Mouse (Mus musculus) testis, adult 10 weeks (tissue): Measurements from ENCODE around the gene Slc2a5. TPM values are rescaled to one million over a fixed set of nuclear protein-coding genes. Genes with fewer than 3 reads are reported as not detected.

Experiments used
- polyA plus RNA-seq: library from polyadenylated mRNA; stranded (reverse); fragments of 350-450 nt; fragmentation: Illumina TruSeq; extraction: RNeasy Lipid Tissue Mini Kit (QIAGEN cat#74804); gene quantifications from one replicate; pipeline ENCODE4 v1.2.3, GENCODE M21; 2014; ENCODE audit warnings: low read depth, low replicate concordance

The Slc2a5 gene
- 117 TPM for polyA plus RNA-seq

DNA sequence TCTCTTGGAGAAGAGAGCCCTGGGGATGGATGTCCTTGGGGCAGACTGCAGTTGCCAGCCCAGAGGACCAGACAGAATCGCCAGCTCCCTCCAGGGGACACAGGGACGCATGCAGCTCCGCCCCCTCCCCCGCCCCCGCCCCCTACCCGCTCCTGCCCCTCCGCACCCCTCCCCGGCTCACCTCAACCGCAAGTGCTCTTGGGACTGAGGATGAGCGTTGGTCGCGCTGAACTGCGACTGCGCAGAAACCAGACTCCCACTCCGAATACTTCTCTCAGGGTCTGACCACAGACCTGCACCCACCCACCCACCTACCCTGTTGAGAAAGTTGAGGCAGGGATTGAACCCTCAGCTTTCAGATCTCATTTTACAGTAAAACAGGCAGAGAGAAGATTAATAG, at the start of gene Slc2a5:
TSS of gene Slc2a5 (plus strand) at position 229 of the 400 bp plus-strand sequence.

DNA sequence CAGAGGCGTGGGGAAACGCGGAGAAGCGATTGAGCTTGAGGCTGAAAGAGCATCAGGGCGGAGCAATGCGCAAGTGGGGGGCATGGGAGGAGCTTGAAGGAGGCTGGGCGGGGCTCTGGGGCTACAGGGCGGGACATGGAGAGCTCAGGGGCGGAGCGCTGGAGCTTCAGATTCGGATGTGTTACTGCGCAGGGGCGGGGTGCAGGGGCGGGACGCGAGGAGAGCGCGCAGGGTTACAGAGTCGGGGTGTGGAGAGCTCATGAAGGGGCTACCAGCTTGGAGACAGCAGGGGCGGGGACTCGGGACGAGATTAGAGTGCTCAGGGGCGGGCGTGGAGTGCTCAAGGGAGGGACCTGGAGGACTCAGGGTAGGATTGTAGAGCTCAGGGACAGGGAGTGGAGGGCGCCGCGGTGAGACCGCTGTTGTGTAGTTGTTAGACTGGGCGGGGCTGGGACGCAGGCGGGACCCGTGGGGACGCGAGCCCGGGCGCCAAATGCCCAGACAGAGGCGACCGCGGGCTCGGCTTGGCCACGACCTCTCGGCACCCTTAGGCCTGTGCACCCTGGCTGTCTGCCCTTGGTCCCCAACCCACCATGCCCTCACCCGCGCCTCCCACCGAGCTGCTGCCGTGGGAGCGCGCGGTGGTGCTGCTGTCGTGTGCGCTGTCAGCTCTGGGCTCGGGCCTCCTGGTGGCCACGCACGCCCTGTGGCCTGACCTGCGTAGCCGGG, 31.8 kb upstream of the Slc2a5 start, which contains the start of gene Gpr157:
TSS of gene Gpr157 (plus strand) at position 205 of the 729 bp plus-strand sequence.

Other genes starting within 250 kb of the Slc2a5 start
- 5.2 TPM for gene Spsb1, start 164.2 kb upstream of the Slc2a5 start, polyA plus RNA-seq
- gene H6pd, start 110.3 kb upstream of the Slc2a5 start, polyA plus RNA-seq = 1.5 TPM
- 0.69 TPM for gene Gpr157, start 31.9 kb upstream of the Slc2a5 start, polyA plus RNA-seq
- not detected for gene Slc2a7, start 29.7 kb downstream of the Slc2a5 start, polyA plus RNA-seq
- gene Car6, start 82.0 kb downstream of the Slc2a5 start, polyA plus RNA-seq = not detected
- 126 TPM for gene Eno1, start 117.4 kb downstream of the Slc2a5 start, polyA plus RNA-seq
- 13.1 TPM for gene Rere, start 162.4 kb downstream of the Slc2a5 start, polyA plus RNA-seq